Mouse (Mus musculus) midbrain, embryonic 14.5 days (tissue): ENCODE results near the gene Nop14. TPM values are rescaled to one million over a fixed set of nuclear protein-coding genes. Genes with fewer than 3 reads are reported as not detected.
"Not testable (repeated sequence)": the region's sequence is repeated elsewhere in the genome, so short reads cannot be mapped to it uniquely, and the experiment has no call there.

Experiments used
- ATAC-seq: fragments of 200-750 bp; cut with Nextera tagmentation; 2 replicates; pipeline ENCODE4 v1.8.0; 2017; ENCODE audit warnings: moderate number of reproducible peaks, moderate library complexity; ENCODE audit not compliant: low FRiP score, low TSS enrichment
- DNase-seq: peaks from one replicate; pipeline ENCODE4 v3.0.0-alpha.2; 2015
- H3K27ac ChIP-seq: fragments of 300-500 bp; sonication (generic); replicated peaks from 2 replicates; pipeline ENCODE4 v1.5.1; 2014; ENCODE audit warnings: mild to moderate bottlenecking, low read depth, low read length, moderate library complexity
- H3K27me3 ChIP-seq: fragments of 300-500 bp; sonication (generic); 2 replicates; pipeline ENCODE4 v1.6.1; 2014; ENCODE audit warnings: low read length, control low read depth, mixed read lengths; ENCODE audit not compliant: control insufficient read depth, insufficient read depth
- H3K36me3 ChIP-seq: fragments of 300-500 bp; sonication (generic); 2 replicates; pipeline ENCODE4 v1.6.1; 2014; ENCODE audit warnings: low read length, control low read depth; ENCODE audit not compliant: control insufficient read depth, insufficient read depth
- H3K4me1 ChIP-seq: fragments of 300-500 bp; sonication (generic); 2 replicates; pipeline ENCODE4 v1.6.1; 2014; ENCODE audit warnings: mild to moderate bottlenecking, antibody characterized with exemption, low read length, control low read depth; ENCODE audit not compliant: control insufficient read depth, insufficient read depth
- H3K4me2 ChIP-seq: fragments of 300-500 bp; sonication (generic); 2 replicates; pipeline ENCODE4 v1.6.1; 2014; ENCODE audit warnings: mild to moderate bottlenecking, low read length, moderate library complexity
- H3K4me3 ChIP-seq: fragments of 300-500 bp; sonication (generic); replicated peaks from 2 replicates; pipeline ENCODE4 v1.5.1; 2014; ENCODE audit warnings: low read depth, low read length
- H3K9ac ChIP-seq: fragments of 300-500 bp; sonication (generic); replicated peaks from 2 replicates; pipeline ENCODE4 v1.6.1; 2014; ENCODE audit warnings: mild to moderate bottlenecking, low read length, moderate library complexity
- H3K9me3 ChIP-seq: fragments of 300-500 bp; sonication (generic); 2 replicates; pipeline ENCODE4 v1.6.1; 2016; ENCODE audit warnings: low read length, control low read depth, mixed read lengths; ENCODE audit not compliant: control insufficient read depth
- WGBS: fragments of 180-500 bp; shearing (Covaris S2); extraction: QIAGEN DNeasy Blood & Tissue Kit; methylation state at CpG from one replicate; pipeline ENCODE4 v1.1.7; 2014; 5-methylcytosine and 5-hydroxymethylcytosine counted together
- polyA plus RNA-seq: library from polyadenylated mRNA; unstranded; fragments of >200 nt; fragmentation: Nextera tagmentation; extraction: Ambion mirVana; gene quantifications from 2 replicates; pipeline ENCODE4 v1.2.1, GENCODE M21; 2014

The Nop14 gene
- polyA plus RNA-seq, 1 experiment from 2014 or later = 20.7 TPM

- peaks cover 82% of the 10 kb centered on the region for H3K36me3 ChIP-seq
- H3K27me3 ChIP-seq = no peaks in the 10 kb centered on the region
- H3K4me2 ChIP-seq = no peak overlapping the region
- no peak overlapping the region for H3K27ac ChIP-seq
- DNase-seq = no peak
- no peak overlapping the region for H3K4me3 ChIP-seq
- H3K4me1 ChIP-seq = no peaks in the 10 kb centered on the region
- no peak overlapping the region for H3K9ac ChIP-seq
- ATAC-seq = no peak
- 95% methylated on average over 5 of the region's 5 CpGs for WGBS
- H3K9me3 ChIP-seq = no peaks in the 10 kb centered on the region
Observed at GRCm38 (mm10) chr5:34604576-34604975, 55.4 kb downstream of the Nop14 start.

GRCm38 (mm10) chr5:34593202-34593727 lies 66.7 kb downstream of the Nop14 start:
- Histone ChIP-seq H3K27me3 (no peaks in the 10 kb centered on the region), H3K4me2 (no peak overlapping the region), H3K36me3 (peaks cover 7% of the 10 kb centered on the region; the same call in 1 of the 2 replicates), H3K27ac (no peak overlapping the region), H3K9me3 (no peaks in the 10 kb centered on the region), H3K9ac (no peak overlapping the region), H3K4me1 (peaks cover 8% of the 10 kb centered on the region; the same call in 1 of the 2 replicates), H3K4me3 (no peak overlapping the region)
- ATAC-seq (no peak), DNase-seq (no peak)
- 96% methylated on average over 9 of the region's 9 CpGs for WGBS

- Histone ChIP-seq H3K27ac (no peak overlapping the region), H3K4me1 (peaks cover 8% of the 10 kb centered on the region; the same call in 1 of the 2 replicates), H3K4me3 (no peak overlapping the region), H3K9ac (no peak overlapping the region), H3K4me2 (no peak overlapping the region), H3K9me3 (no peaks in the 10 kb centered on the region), H3K36me3 (peaks cover under 1% of the 10 kb centered on the region; the same call in 1 of the 2 replicates), H3K27me3 (no peaks in the 10 kb centered on the region)
- ATAC-seq = no peak
- 98% methylated on average over 6 of the region's 6 CpGs for WGBS
- DNase-seq = no peak
Observed at GRCm38 (mm10) chr5:34592666-34593065, 67.3 kb downstream of the Nop14 start.

GRCm38 (mm10) chr5:34592224-34592623 lies 67.7 kb downstream of the Nop14 start:
- not testable (repeated sequence) for ATAC-seq, H3K4me2 ChIP-seq, H3K27ac ChIP-seq, H3K27me3 ChIP-seq, H3K36me3 ChIP-seq, DNase-seq, H3K4me3 ChIP-seq, H3K9me3 ChIP-seq, H3K9ac ChIP-seq
- H3K4me1 ChIP-seq = peaks cover 10% of the 10 kb centered on the region; the same call in 1 of the 2 replicates
- whole genome bisulfite sequencing = 73% methylated on average over 5 of the region's 5 CpGs

- peak; percentile 29 for DNase-seq
- H3K4me3 ChIP-seq = no peak overlapping the region
- peaks cover 14% of the 10 kb centered on the region; the same call in 1 of the 2 replicates for H3K4me1 ChIP-seq
- WGBS = 15% methylated on average over 5 of the region's 5 CpGs
- ATAC-seq = no peak
- H3K27ac ChIP-seq = no peak overlapping the region
- H3K9ac ChIP-seq = no peak overlapping the region
- no peaks in the 10 kb centered on the region for H3K36me3 ChIP-seq
- no peaks in the 10 kb centered on the region for H3K9me3 ChIP-seq
- H3K27me3 ChIP-seq = no peaks in the 10 kb centered on the region
- H3K4me2 ChIP-seq = no peak overlapping the region
Observed at GRCm38 (mm10) chr5:34591388-34592004, 68.5 kb downstream of the Nop14 start.

GRCm38 (mm10) chr5:34590702-34591101 lies 69.2 kb downstream of the Nop14 start:
- DNase-seq (no peak), ATAC-seq (no peak)
- Histone ChIP-seq H3K4me2 (no peak overlapping the region), H3K4me3 (no peak overlapping the region), H3K9ac (no peak overlapping the region), H3K9me3 (no peaks in the 10 kb centered on the region), H3K36me3 (no peaks in the 10 kb centered on the region), H3K27me3 (no peaks in the 10 kb centered on the region), H3K4me1 (peaks cover 14% of the 10 kb centered on the region; the same call in 1 of the 2 replicates), H3K27ac (no peak overlapping the region)
- WGBS = 38% methylated on average over 4 of the region's 4 CpGs

- ATAC-seq (no peak), DNase-seq (no peak)
- no peaks in the 10 kb centered on the region for H3K9me3 ChIP-seq
- WGBS = 7% methylated on average over 5 of the region's 5 CpGs
- no peaks in the 10 kb centered on the region for H3K27me3 ChIP-seq
- no peak overlapping the region for H3K27ac ChIP-seq
- no peak overlapping the region for H3K9ac ChIP-seq
- H3K36me3 ChIP-seq = no peaks in the 10 kb centered on the region
- H3K4me1 ChIP-seq = peaks cover 14% of the 10 kb centered on the region; the same call in 1 of the 2 replicates
- H3K4me3 ChIP-seq = no peak overlapping the region
- no peak overlapping the region for H3K4me2 ChIP-seq
Observed at GRCm38 (mm10) chr5:34590059-34590458, 69.9 kb downstream of the Nop14 start.
